Mouse (Mus musculus) naive thymus-derived CD4-positive, alpha-beta T cell, adult 2 months (primary cell): ENCODE data around the gene Mbnl2.
"Not testable (repeated sequence)": the region's sequence is repeated elsewhere in the genome, so short reads cannot be mapped to it uniquely, and the experiment has no call there.

Experiments used
- DNase-seq: peaks from one replicate; pipeline ENCODE4 v3.0.0-alpha.2; 2011; ENCODE audit warnings: low read depth

Gene Mbnl2

DNA sequence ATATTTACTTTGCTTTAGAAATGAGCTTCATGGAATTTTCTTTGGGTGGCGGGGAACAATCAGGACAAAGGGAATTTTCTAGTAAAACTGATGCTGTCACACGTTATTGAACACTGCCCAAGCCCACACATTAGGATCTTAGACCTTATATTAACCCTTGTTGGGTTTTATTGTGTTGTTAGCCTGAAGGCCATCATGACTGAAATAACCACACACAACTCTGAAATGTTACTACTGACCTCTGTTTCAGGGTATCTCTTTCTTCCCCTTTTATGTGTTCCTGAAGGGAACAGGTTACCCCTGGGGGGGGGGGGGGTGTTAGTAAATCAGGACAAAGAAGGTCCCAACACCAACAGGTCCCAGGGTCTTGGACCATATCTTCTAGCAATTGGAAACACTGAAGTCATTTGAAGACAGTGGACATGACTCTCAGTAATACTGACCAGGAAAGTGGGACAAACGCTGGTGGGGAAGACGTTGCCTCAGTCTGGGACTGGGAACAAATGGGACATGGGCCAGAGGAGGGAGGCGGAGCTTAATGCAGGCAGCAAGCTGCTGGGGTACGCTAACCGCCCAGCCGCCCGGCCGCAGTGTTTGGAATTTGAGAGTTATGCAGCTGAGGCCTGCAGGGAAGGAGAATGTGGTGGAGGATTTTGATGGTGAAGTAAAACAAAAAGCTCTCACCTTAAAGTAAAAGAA is 80.4 kb downstream of the Mbnl2 start:
- DNase-seq: no peak

DNA sequence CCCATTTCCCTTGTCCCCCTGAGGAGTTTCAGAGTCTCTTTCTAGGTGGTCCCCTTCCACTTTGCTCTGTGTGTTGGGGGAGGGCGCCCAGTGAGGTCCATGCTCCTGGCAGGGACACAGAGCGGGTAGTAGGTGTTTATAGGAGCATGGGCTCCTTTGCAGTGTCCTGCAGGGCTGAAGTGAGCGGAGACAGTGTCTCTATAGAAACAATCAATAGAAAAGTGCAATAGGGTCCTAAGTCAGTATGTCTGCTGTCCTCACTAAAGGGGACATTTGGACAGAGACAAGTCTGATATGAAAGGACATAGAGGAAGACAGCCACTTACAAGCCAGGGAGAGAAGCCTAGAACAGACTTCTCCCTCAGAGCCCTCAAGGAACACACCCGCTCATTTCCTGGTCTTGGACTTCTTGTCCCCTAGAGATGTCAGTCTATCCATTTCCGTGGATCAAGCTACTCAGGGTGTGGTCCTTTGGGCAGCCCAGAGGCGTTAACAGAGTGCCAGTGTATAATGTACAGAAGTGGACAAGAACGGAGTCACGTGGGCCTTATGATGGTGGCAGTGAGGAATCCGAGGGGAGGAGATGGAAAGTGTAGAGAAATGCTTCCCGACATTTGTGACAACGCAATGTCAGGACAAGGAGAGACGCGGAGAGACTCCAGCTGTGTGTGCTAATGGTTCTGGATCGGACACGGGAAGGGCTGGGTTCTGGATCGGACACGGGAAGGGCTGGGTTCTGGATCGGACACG is 82.0 kb downstream of the Mbnl2 start:
- no peak for DNase-seq

DNA sequence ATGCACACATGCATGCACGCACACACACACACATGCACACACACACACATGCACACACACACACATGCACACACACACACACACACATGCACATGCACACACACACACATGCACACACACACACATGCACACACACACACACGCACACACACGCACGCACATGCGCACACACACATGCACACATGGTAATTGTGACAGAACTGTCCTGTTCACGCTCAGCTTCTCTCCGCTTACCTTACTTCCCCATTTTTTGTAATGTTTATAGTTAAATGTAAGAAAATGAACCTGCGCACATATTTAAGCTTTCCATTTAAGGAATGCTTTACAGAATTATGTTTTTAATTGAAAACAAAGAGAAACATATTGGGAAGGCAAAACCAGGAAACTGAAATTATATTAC is 84.1 kb downstream of the Mbnl2 start:
- not testable (repeated sequence) for DNase-seq

DNA sequence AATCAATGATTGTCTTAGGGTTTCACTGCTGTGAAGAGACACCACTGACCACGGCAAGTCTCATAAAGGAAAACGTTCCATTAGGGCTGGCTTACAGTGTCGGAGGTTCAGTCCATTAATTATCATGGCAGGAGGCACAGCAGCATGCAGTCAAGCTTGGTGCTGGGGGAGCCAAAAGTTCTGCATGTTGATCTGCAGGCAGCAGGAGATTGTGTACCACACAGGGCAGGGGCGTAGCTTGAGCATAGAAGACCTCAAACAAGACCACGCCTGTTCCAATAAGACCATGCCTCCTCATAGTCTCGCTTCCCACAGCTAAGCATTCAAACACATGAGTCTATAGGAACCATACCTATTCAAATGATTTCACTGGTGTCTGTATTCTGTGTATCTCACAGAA is 85.7 kb downstream of the Mbnl2 start:
- no peak for DNase-seq

DNA sequence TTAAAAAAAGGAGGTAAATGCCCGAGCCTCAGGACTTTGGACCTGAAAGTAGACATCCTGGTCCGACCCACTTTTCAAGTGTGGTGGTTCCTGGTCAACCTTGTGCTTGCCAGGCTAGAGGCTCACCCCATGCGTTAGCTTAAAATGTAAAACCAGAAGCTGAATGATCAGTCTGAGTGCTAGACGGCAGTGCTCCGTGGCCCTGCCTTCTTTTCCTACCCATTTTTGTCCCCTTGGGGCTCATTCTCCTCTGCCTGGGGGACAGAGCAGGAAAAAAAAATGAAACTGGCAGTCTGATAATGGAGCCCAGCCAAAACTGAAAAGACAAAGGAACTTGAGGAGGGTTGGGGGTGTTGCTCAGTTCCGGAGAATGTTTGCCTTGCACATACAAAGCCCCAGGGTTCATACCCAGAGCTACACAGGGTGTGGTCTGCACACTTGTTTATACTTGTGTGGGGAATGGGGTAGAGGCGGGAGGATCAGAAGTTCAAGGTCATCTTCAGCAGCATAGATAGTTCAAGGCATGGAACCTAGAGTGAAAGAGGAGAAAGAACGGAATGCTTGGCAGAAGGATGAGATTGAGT is 87.0 kb downstream of the Mbnl2 start:
- DNase-seq: no peak

DNA sequence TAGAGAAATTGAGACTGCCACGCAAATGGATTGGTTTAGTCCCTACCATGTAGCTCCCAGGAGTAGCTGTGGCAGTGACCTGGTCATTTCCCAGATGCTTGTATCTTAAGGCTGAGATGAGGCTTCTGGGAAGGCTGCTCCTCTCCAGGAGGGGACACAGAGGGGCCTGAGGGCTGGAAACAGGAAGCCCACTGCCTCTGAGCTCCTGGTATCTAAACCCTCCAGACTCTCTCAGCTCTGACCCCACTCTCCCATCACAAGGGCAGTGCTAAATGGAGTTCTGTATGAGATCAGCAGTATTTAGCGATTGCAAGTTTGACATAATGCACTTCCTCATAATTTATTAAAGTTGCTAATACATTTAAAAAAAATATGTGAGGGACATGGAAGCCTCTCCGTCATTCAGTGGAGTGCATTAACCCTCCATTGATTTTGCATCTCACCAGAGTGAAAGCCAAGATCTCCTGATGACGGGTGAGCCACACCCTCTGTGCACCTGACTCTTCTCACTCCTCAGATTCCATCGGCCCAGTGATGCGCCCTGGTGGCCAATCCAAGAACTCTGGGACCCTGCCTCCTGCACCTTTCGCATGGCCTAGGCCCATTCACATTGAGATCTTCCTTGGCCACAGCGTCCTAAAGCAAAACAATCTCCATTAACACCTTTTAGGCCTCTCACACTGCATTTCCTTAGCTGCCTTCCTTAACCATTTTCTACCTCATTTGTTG is 87.8 kb downstream of the Mbnl2 start:
- no peak for DNase-seq

DNA sequence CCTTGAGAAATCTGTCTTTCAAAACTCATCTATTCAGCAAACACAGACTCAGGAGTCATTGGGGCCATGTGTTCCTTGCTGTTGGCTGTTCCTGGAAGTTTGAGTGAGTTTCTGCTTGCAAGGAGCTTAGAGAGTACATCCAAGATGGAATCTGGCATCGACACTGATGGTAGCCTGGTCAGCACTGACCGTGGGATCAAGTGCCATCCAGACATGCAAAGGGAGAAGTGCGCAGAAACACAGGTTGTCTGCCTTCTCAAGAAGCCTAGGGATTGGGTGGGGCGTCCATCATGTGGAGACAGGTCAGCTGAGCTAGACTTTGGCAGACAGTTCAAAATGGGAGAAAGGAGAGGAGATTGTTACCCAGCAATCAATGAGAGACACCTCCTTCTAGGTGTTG is 89.6 kb downstream of the Mbnl2 start:
- DNase-seq: no peak

DNA sequence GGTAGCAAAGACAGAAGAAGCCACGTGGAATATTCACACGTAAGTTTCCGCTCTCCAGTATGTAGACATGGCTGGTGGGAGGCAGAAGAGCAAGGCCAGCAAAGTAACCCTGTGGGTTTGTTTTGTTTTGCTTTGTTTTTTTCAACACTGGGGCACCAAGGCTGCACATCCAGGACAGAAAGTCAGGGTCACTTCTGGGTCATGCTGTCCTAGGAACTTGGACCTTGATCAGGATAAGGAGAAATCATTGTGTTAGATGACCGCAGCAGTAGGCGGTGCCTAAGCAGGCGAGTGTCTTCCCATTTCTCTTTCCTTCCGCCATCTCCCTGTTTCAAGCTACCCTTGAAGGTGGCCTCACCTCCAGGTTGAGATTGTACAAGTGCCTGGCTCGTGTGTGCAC is 91.5 kb downstream of the Mbnl2 start:
- no peak for DNase-seq

DNA sequence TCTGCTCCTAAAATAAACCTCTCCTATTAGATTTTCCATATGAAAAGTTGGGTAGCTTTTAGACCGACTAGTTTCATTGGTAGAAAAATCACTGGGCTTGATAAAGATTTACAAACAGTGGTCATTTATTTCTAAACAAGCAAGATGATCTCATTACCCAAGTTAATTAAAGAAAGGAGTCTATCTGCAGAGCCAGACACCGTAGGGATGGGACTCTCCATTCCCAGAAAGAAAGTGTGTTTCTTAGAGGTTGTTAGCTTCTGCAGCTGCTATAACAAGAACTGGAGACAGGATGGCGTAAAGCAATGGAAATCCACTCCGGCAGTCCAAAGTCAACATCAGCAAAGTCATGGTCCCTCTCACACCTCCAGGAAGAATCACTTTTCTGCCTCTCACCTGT is 92.1 kb downstream of the Mbnl2 start:
- DNase-seq: no peak

DNA sequence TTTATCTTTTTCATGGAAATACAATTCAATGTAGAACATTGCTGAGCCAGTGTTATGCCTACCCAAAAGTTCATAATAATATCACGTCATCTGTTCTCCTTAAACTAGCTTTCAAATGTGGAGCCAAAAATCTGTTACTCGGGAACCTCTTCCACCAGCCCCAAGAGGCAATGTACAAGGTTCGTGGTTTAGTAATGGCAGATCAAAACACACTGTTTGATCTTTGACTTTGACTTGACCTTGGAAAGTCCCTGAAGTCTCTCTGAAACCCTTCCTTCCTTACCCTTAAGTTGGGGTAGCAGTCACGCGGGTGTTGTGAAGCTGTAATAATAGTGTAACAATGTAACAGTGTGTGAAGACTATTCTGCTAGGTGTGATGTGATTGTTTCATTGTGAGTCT is 93.0 kb downstream of the Mbnl2 start:
- DNase-seq: peak; percentile 36

DNA sequence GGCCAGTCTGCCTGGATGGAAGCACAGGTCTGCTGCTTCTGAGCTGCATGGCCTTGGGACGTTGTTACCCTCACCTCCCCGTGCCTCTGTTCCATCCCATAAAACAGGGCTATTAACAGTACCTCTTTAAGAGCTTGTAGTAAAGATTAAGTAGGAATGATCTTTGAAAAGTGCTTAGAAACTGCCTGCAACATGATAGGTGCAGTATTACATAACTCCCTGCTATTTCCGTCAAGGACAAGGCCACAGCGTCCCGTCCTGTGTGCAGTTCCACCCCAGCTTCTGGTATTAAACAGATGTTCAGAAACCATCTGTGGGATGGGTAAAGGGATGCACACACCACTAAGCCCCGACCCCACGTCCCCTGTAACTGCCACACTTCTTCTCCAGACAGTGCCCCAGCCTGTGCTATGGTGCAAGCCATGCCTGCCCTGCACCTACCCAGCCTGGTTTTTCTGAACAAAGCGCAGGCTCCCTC is 93.5 kb downstream of the Mbnl2 start:
- no peak for DNase-seq

DNA sequence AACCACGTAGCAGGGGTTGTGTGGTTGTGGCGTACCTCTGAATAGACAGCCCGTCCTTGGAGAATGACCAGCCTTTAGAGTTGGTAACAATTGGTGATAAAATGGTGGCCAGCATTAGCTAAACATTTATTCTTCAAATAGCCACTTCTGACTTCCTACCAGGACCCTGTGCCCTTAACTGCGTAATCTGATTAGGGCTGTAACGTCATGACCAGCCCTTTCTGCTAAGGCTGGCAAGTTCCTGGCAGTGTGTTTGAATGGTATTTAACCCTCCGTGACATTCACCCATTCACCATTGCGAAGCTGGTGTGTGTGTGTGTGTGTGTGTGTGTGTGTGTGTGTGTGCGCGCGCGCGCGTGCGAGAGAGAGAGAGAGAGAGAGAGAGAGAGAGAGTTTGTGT is 94.6 kb downstream of the Mbnl2 start:
- DNase-seq: no peak

DNA sequence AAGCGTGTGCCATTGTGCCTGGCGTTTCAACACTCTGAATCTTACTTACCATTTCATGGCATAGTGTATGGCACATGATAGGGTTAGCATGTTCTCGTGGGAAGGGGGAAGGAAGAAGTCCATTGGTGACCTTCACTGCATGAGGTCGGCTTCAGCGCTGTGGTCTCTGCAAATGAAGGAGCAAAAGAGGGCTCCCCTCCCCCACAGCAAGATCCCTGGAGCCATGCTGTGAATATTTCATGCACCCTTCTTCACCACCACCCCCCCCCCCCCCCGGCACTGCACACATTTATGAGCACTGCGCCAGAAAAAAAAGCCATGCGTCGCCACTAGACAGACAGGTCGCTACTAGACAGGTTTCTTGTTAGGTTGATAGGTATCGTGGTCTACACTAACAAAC is 95.2 kb downstream of the Mbnl2 start:
- DNase-seq: no peak

DNA sequence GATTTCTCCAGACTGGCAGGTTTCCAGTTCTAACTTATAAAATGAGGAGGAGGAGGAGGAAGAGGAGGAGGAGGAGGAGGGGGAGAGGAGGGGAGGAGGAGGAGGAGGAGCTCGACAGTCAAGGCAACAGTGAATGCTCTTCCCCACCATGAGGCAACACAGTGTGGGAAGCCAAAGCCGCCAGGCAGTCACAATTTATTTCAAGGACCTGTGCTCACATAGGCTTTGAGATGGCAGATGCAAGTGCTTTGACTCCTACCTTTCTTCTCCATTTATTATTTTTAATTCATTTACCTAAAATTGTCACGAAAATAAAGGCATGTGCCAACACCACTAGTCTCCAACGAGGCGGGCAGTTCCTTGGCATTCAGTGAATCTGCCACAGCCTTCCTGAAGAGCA is 95.7 kb downstream of the Mbnl2 start:
- DNase-seq: no peak

DNA sequence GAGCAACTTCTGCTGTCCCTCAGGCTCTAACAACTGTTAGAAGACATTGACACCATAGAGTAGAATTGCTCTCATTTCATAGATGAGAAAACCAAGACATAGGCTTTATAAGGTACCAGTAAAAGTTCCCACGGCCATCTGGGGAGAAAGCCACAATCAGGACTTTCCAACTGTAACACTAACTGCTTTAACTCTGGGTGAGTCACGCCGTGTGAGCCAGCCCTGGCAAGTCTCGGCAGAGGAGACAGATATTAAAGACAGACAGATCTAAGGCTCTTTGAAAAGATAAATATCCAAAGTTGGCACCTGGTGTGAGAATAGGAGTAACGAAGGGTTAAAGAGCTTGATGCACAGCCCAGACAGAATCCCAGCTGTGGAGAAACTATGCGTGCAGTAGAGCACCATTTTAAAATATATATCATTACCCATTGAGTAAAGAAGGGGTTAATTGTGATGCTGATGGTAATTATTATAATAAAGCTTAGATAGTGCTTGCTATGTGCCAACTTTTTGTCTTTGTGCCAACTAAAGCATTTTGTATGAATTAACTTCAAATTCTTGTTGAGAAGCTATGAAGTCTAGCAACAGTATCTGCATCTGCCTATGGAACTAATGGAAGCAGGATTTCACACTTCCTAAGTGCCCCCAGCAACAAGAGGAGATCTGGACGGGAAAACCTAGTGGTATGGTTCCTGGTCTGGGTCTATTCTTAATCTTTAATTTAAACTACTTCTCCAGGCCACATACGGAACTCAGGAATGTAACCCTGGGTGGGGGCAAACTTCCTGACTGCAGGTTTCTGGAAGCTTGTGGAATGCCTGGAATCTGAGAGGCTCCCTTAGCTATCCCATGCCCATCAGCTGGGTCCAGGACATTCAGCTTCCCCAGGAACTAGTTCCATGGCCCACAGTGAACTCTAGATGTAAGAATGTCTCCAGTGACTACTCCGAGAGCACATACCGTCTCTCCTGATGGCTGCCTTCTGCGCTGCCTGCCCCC is 97.9 kb downstream of the Mbnl2 start:
- no peak for DNase-seq

DNA sequence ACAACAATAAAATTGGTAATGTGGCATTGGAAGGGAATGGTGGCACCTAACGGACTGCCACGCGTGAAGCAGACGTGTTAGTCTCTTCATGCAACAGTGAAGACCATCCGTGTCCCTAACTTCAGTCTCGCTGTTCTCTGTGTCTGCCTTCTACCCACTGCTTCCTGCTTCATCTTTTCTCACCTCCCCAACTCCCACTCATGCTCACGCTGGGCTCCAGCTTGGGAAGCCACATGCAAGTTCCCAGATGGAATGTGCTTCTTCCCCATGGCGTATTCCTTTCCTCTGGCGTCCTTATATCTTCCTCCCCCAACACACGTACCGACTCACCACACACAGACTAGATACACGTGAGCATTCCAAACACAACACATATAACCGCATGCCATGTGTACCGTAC is 99.3 kb downstream of the Mbnl2 start:
- no peak for DNase-seq

DNA sequence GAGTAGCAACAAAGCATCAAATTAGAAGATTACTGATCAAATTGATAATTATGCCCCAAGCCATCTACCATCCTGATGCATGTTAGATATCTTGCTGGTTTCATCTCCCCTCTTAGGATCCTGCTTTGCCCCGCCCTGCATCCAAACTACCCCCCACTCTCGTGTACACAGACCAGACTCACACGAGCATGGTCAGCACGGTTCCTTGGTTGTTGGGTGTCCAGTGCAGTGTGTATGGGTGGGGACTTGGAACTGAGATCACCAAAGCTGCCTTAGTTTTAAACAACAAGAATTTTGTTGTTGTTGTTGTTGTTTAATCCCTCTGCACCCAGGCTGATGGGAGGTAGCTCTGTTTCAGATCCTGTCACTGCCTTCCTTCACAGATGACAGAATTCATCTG is 101.7 kb downstream of the Mbnl2 start:
- DNase-seq: no peak

DNA sequence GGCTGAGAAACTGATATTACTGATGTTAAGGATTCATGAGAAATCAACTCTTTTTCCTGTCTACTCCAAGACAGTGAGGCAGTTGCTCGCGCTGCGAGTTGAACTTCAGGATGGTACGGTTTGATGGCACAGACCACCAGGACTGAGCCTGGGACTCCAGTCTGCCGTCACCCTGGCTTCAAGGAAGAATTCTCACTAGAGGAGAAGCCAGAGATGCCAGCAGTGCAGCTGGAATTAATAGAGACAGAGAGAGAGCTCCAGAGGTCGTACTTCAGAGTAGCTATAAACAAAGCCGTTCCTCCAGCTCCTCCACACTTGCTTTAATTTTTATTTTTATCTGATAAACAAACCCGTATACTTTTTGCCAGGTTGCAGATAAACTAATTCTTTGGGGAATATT is 102.5 kb downstream of the Mbnl2 start:
- no peak for DNase-seq

DNA sequence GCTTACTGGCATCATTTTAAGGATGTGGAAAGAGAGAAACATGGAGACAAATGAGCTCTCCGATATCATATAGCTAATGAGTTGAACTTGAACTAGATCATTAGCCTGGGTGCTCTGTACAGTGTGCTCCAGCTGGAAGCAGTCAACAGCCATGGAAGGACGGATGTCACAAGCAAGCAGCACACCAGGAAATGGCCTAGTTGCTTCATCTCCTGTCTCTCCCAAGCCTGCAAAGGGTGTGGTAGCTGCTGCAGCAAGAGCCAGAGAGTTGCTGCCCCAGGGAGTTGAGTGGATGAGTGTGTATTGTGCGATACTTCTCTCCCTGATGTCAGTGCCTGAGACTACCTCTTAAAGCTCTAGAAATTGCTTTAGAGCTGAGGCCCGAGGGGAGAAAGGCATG is 104.2 kb downstream of the Mbnl2 start:
- no peak for DNase-seq

DNA sequence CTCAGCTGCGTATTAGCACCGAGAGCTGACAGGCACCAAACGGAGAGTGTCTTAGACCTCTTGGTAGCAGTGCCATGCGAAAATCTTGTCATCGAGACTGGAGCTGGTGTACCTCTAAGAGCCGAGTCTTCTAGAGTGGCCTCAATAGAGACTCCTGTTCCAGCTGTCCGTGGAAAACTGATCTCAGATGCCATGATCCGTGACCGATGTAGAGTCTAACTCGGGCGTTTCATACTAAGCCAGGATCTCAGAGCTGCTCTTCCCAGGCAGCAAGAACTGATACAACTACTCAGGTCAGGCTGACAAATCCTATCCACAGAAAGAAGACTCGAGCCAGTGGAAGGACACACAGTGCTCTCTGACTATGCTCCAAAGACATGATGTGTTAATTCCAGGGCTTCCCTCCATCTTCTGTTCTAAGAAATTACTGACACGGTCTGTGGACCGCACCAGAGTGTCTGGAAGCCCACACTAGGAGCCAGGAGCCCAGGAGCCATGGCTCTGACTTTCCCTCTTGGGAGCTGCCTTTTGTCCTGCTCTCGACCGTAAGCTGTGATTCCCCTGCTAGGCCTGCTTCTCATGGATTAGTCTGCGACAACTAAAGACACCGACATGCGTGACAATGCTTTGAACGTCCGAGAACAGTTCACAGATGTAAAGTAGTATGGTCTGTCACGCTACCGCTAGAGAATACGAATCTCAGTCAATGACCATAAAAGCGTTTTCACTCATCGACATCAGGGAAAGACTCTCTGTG is 106.1 kb downstream of the Mbnl2 start:
- DNase-seq: no peak

DNA sequence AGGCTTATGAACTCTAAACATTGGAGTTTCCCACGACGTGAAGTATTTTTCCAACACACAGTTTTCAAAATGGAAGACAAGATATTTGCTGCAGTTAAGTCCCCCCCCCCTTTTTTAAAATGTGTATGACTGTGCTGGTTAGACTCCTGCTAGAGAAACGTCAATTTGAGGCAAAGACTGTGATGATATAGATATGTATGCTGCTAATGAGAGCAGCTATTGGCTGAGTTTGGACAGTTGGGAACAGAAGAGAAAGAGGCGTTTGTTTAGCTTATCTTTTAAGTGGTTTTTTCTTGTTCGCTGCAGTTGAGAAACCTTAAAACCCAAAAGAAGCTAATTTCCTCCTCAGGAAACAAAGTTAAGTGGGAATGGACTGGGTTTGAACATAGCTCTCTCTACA is 106.7 kb downstream of the Mbnl2 start:
- DNase-seq: no peak
